Mouse (Mus musculus) C2C12 (cell line): ENCODE results near the gene Ckm.

Experiments used
- CTCF ChIP-seq: IDR thresholded peaks from one replicate; pipeline ENCODE4 v1.5.1; 2011; ENCODE audit not compliant: control insufficient read depth, insufficient read depth, insufficient read length
- MAX ChIP-seq: IDR thresholded peaks from one replicate; pipeline ENCODE4 v1.6.1; 2011; ENCODE audit warnings: mild to moderate bottlenecking, control low read depth

GRCm38 (mm10) chr7:19460500-19460899, 55.9 kb downstream of the Ckm start:
- TF ChIP-seq CTCF = no peak
- TF ChIP-seq MAX = no peak
